Mouse (Mus musculus): ENCODE results near the gene Atp5d.

GRCm38 (mm10) chr10:80177441-80178279 is 39.2 kb downstream of the Atp5d start:
- TF ChIP-seq ZC3H11A (IDR thresholded peaks at IDR 0.05; ENCODE audit: borderline replicate concordance, low read depth, low read length) (no peak), MAFK (IDR thresholded peaks at IDR 0.05; ENCODE audit: insufficient read depth, low read depth, low read length) (no peak), HCFC1 (IDR thresholded peaks at IDR 0.05; ENCODE audit: borderline replicate concordance, insufficient read depth, low read length) (no peak), CHD2 (IDR thresholded peaks at IDR 0.05; ENCODE audit: low read depth, low read length) (no peak), ZNF384 (IDR thresholded peaks at IDR 0.05; ENCODE audit: low read depth, low read length) (no peak)
